Mouse (Mus musculus): ENCODE results near the gene Zmynd11. TPM values are rescaled to one million over a fixed set of nuclear protein-coding genes. Genes with fewer than 3 reads are reported as not detected.

The Zmynd11 gene
- polyA plus RNA-seq (2015; fragmentation: Nextera tagmentation; extraction: Ambion mirVana), result 198 and 210 TPM in 2 replicates

DNA sequence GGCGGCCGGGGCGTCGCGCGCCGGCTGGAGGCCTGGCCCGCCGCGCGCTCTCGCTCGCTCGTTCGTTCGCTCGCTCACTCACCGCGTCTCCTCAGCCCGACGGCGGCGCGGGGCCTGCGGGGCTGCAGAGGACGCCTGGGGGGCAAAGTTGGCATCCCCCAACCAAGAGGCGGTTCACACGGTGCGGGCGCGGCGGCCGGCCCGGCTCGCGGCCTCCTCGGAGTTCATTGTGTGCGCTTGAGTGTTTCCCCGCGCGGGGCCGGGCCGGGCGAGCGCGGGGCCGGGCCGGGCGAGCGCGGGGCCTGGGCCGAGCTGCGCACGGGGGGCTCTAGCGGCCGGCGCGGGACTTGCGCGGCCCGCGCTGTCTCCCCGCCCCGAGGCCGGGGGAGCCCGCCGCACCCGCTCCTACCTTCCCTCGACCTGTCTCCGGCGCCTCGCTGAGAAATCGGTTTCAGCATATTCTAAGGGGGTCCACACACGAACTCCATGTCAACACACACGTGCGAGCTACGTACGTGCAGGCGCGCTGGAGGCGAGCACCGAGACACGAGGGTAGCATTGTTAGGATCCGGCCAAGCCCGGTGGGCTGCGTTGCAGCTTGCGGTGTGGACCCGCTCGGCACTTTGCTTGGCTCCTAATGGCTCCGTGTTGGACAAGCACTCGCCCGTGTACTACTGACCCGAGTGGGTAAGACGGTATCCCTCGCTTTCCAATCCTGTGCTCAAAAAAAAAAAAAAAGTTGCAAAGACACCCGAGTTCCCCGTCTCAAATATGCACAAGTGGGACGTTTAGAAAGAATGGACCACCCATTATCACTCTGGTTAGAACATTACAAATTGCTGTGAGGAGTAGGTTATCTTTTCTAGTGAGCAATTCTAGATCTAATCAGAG lies at the start of gene Zmynd11:
Gene Zmynd11, minus strand, starts transcription at position 685 of the 891 bp plus-strand sequence.
- ATAC-seq, result peak; percentile 82
- no peaks in the 10 kb centered on the region for H3K27me3 ChIP-seq (replicated peaks; ENCODE audit: control insufficient read depth, insufficient read depth, low read length)

GRCm38 (mm10) chr13:9795889-9796631 lies 30.9 kb upstream of the Zmynd11 start:
- peak overlapping the region; percentile 39 for H3K9ac ChIP-seq (replicated peaks; ENCODE audit: low read depth, low read length)
- H3K9me3 ChIP-seq (ENCODE audit: control insufficient read depth, low read length), result no peaks in the 10 kb centered on the region
- H3K4me1 ChIP-seq (replicated peaks; ENCODE audit: control insufficient read depth, insufficient read depth, low read length), result peaks cover 7% of the 10 kb centered on the region; the same call in 1 of the 2 replicates
- ATAC-seq, result peak; percentile 69
- peak overlapping the region; percentile 25 for H3K4me3 ChIP-seq (replicated peaks; ENCODE audit: low read length)
- no peaks in the 10 kb centered on the region for H3K36me3 ChIP-seq (ENCODE audit: control insufficient read depth, insufficient read depth)
- peak overlapping the region; percentile 46 for H3K4me2 ChIP-seq (ENCODE audit: low read length)
- WGBS, result under 1% methylated on average over 12 of the region's 12 CpGs
- no peak overlapping the region for H3K27ac ChIP-seq (ENCODE audit: low read length)
- no peaks in the 10 kb centered on the region for H3K27me3 ChIP-seq (replicated peaks; ENCODE audit: control insufficient read depth, insufficient read depth, low read length)

More for the DNA sequence above, at the start of gene Zmynd11:
- peaks cover 24% of the 10 kb centered on the region for H3K4me1 ChIP-seq (replicated peaks; ENCODE audit: control insufficient read depth, insufficient read depth, low read length)
- H3K4me2 ChIP-seq (ENCODE audit: low read length), result peak within 1 kb of the TSS; percentile 74
- peak within 1 kb of the TSS; percentile 99 for H3K4me3 ChIP-seq (replicated peaks; ENCODE audit: low read length)
- H3K27ac ChIP-seq (ENCODE audit: low read length), result peak within 1 kb of the TSS; percentile 98
- no peaks in the 10 kb centered on the region for H3K36me3 ChIP-seq (ENCODE audit: control insufficient read depth, insufficient read depth)
- peak within 1 kb of the TSS; percentile 97 for H3K9ac ChIP-seq (replicated peaks; ENCODE audit: low read depth, low read length)
- WGBS, result under 1% methylated on average over 81 of the region's 98 CpGs
- no peaks in the 10 kb centered on the region for H3K9me3 ChIP-seq (ENCODE audit: control insufficient read depth, low read length)

DNA sequence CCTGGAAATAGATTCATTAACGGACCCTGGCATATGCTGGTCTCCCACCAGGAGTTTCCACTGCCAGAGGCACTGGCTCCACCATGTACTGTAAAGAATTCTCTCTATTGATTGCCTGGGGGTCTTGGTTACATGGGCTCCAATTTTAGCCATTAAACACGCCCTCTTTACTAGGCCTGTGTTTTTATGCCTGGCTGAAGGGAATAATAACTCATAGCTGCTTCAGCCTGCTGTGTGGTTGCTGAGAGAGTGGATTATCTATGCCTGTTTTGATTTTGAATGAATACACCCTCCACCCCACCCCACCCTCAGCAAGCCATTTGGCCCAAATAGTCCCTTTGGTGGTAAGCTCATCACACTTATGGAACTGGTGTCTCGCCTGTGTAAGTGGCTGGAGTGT lies 20.9 kb upstream of the Zmynd11 start:
- 40% methylated on average over 3 of the region's 3 CpGs for WGBS
- no peaks in the 10 kb centered on the region for H3K27me3 ChIP-seq (replicated peaks; ENCODE audit: control insufficient read depth, insufficient read depth, low read length)
- H3K36me3 ChIP-seq (ENCODE audit: control insufficient read depth, insufficient read depth), result no peaks in the 10 kb centered on the region
- H3K4me2 ChIP-seq (ENCODE audit: low read length), result no peak overlapping the region
- no peaks in the 10 kb centered on the region for H3K4me1 ChIP-seq (replicated peaks; ENCODE audit: control insufficient read depth, insufficient read depth, low read length)
- H3K27ac ChIP-seq (ENCODE audit: low read length), result no peak overlapping the region
- 0 out of 2 replicates have a peak, but pooled peaks have one; percentile 36 for ATAC-seq
- no peak overlapping the region for H3K4me3 ChIP-seq (replicated peaks; ENCODE audit: low read length)
- no peak overlapping the region for H3K9ac ChIP-seq (replicated peaks; ENCODE audit: low read depth, low read length)
- no peaks in the 10 kb centered on the region for H3K9me3 ChIP-seq (ENCODE audit: control insufficient read depth, low read length)

DNA sequence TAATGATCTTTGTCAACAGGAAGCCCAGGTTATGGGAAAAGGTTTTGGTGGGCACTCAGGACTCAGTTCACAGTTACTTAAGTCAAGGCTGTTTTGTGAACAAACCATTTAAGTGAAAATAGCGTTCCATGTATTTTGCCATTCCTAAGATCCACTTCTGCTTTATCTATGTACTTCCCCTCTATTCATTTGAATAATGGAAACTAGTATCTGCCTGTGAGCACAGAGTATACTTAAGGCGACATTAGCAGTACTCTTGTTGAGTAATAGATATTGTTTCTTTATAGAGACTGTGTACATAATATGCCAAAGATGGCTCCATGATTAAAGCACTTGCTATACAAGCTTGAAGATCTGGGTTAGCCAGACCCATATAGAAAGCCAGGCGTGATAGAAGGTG lies 18.6 kb upstream of the Zmynd11 start:
- Histone ChIP-seq H3K4me1 (replicated peaks; ENCODE audit: control insufficient read depth, insufficient read depth, low read length) (no peaks in the 10 kb centered on the region), H3K36me3 (ENCODE audit: control insufficient read depth, insufficient read depth) (no peaks in the 10 kb centered on the region), H3K9ac (replicated peaks; ENCODE audit: low read depth, low read length) (no peak overlapping the region), H3K4me3 (replicated peaks; ENCODE audit: low read length) (no peak overlapping the region), H3K4me2 (ENCODE audit: low read length) (no peak overlapping the region), H3K27ac (ENCODE audit: low read length) (no peak overlapping the region), H3K9me3 (ENCODE audit: control insufficient read depth, low read length) (no peaks in the 10 kb centered on the region), H3K27me3 (replicated peaks; ENCODE audit: control insufficient read depth, insufficient read depth, low read length) (no peaks in the 10 kb centered on the region)
- 89% methylated on average over 3 of the region's 3 CpGs for WGBS
- no peak for ATAC-seq

- no peak overlapping the region for H3K9ac ChIP-seq (replicated peaks; ENCODE audit: low read depth, low read length)
- no peak overlapping the region for H3K4me3 ChIP-seq (replicated peaks; ENCODE audit: low read length)
- ATAC-seq, result no peak
- no peaks in the 10 kb centered on the region for H3K4me1 ChIP-seq (replicated peaks; ENCODE audit: control insufficient read depth, insufficient read depth, low read length)
- H3K27me3 ChIP-seq (replicated peaks; ENCODE audit: control insufficient read depth, insufficient read depth, low read length), result no peaks in the 10 kb centered on the region
- H3K9me3 ChIP-seq (ENCODE audit: control insufficient read depth, low read length), result no peaks in the 10 kb centered on the region
- 85% methylated on average over 5 of the region's 5 CpGs for WGBS
- no peak overlapping the region for H3K27ac ChIP-seq (ENCODE audit: low read length)
- no peak overlapping the region for H3K4me2 ChIP-seq (ENCODE audit: low read length)
- no peaks in the 10 kb centered on the region for H3K36me3 ChIP-seq (ENCODE audit: control insufficient read depth, insufficient read depth)
Observed at GRCm38 (mm10) chr13:9775901-9776300, 10.8 kb upstream of the Zmynd11 start.

GRCm38 (mm10) chr13:9774077-9774476 lies 8.9 kb upstream of the Zmynd11 start:
- no peak overlapping the region for H3K9ac ChIP-seq (replicated peaks; ENCODE audit: low read depth, low read length)
- H3K9me3 ChIP-seq (ENCODE audit: control insufficient read depth, low read length), result no peaks in the 10 kb centered on the region
- ATAC-seq, result no peak
- no peak overlapping the region for H3K4me2 ChIP-seq (ENCODE audit: low read length)
- no peaks in the 10 kb centered on the region for H3K4me1 ChIP-seq (replicated peaks; ENCODE audit: control insufficient read depth, insufficient read depth, low read length)
- H3K27me3 ChIP-seq (replicated peaks; ENCODE audit: control insufficient read depth, insufficient read depth, low read length), result no peaks in the 10 kb centered on the region
- H3K36me3 ChIP-seq (ENCODE audit: control insufficient read depth, insufficient read depth), result no peaks in the 10 kb centered on the region
- no peak overlapping the region for H3K27ac ChIP-seq (ENCODE audit: low read length)
- no peak overlapping the region for H3K4me3 ChIP-seq (replicated peaks; ENCODE audit: low read length)

GRCm38 (mm10) chr13:9767279-9767678 lies 2.1 kb upstream of the Zmynd11 start:
- 68% methylated on average over 5 of the region's 5 CpGs for WGBS
- no peak for ATAC-seq
- no peak overlapping the region for H3K27ac ChIP-seq (ENCODE audit: low read length)

DNA sequence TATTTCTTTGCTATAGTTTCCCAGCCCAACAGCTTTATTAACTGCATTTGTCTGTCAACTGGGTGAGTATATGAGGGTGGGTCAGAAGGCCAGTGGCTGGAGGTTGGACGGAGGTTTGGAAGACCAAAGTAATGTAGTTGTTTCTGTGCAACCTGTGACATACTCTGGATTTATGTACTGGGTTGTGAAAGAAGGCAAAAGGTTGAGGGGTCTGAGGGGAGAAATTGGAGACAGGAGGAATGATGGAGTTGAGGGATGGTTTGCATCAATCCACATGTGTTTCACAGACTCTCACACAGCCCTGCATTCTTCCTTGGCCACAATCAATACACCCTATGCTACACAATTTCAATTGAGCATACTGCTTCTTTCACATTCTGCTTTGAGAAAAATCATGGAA lies 1.4 kb upstream of the Zmynd11 start:
- Histone ChIP-seq H3K4me1 (replicated peaks; ENCODE audit: control insufficient read depth, insufficient read depth, low read length) (peaks cover 16% of the 10 kb centered on the region), H3K9me3 (ENCODE audit: control insufficient read depth, low read length) (no peaks in the 10 kb centered on the region), H3K27me3 (replicated peaks; ENCODE audit: control insufficient read depth, insufficient read depth, low read length) (no peaks in the 10 kb centered on the region), H3K9ac (replicated peaks; ENCODE audit: low read depth, low read length) (no peak overlapping the region), H3K27ac (ENCODE audit: low read length) (no peak overlapping the region), H3K4me2 (ENCODE audit: low read length) (no peak overlapping the region), H3K36me3 (ENCODE audit: control insufficient read depth, insufficient read depth) (no peaks in the 10 kb centered on the region), H3K4me3 (replicated peaks; ENCODE audit: low read length) (no peak overlapping the region)
- no peak for ATAC-seq
- WGBS, result 88% methylated on average over 1 of the region's 1 CpGs

More at GRCm38 (mm10) chr13:9767279-9767678, 2.1 kb upstream of the Zmynd11 start:
- H3K4me1 ChIP-seq (replicated peaks; ENCODE audit: control insufficient read depth, insufficient read depth, low read length), result peaks cover 14% of the 10 kb centered on the region
- H3K9me3 ChIP-seq (ENCODE audit: control insufficient read depth, low read length), result no peaks in the 10 kb centered on the region
- no peaks in the 10 kb centered on the region for H3K36me3 ChIP-seq (ENCODE audit: control insufficient read depth, insufficient read depth)
- no peak overlapping the region for H3K9ac ChIP-seq (replicated peaks; ENCODE audit: low read depth, low read length)
- H3K4me3 ChIP-seq (replicated peaks; ENCODE audit: low read length), result no peak overlapping the region
- H3K4me2 ChIP-seq (ENCODE audit: low read length), result no peak overlapping the region
- no peaks in the 10 kb centered on the region for H3K27me3 ChIP-seq (replicated peaks; ENCODE audit: control insufficient read depth, insufficient read depth, low read length)

DNA sequence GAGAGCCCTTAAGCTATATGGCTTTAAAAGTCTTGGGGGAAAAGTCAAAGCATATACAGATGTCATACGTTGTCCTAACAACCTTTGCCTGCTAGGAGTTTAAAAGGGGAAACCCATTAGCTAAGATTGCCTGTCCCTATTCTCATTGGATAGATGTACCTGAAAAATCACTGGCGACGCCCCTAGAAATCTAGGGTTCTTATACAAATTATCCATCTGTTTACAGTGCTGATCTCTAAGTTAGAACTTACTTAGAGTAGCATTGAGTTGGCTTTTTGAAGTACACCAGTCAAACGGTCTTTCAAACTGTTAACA lies 364 bp upstream of the Zmynd11 start:
- 3% methylated on average over 4 of the region's 4 CpGs for WGBS
- H3K4me1 ChIP-seq (replicated peaks; ENCODE audit: control insufficient read depth, insufficient read depth, low read length), result peaks cover 19% of the 10 kb centered on the region

More for the DNA sequence above, 364 bp upstream of the Zmynd11 start:
- Histone ChIP-seq H3K9ac (replicated peaks; ENCODE audit: low read depth, low read length) (peak overlapping the region; percentile 97), H3K4me2 (ENCODE audit: low read length) (peak overlapping the region; percentile 74), H3K27me3 (replicated peaks; ENCODE audit: control insufficient read depth, insufficient read depth, low read length) (no peaks in the 10 kb centered on the region), H3K9me3 (ENCODE audit: control insufficient read depth, low read length) (no peaks in the 10 kb centered on the region), H3K27ac (ENCODE audit: low read length) (peak overlapping the region; percentile 98), H3K4me3 (replicated peaks; ENCODE audit: low read length) (peak overlapping the region; percentile 99), H3K36me3 (ENCODE audit: control insufficient read depth, insufficient read depth) (no peaks in the 10 kb centered on the region)
- no peak for ATAC-seq
